Mouse (Mus musculus) heart, postnatal 4 days (tissue): ENCODE results near the gene Lpar3. TPM values are rescaled to one million over a fixed set of nuclear protein-coding genes. Genes with fewer than 3 reads are reported as not detected.

Experiments used
- DNase-seq: peaks from one replicate; pipeline ENCODE4 v3.0.0; 2021
- total RNA-seq, 2 experiments: library from RNA; stranded (reverse); gene quantifications; 2 replicates each; pipeline ENCODE4 v1.2.3; 2021

Gene Lpar3
- total RNA-seq, 2 experiments from 2014 or later = 10.0 to 12.0 TPM

- no peak for DNase-seq
These were observed 41.8 kb downstream of the Lpar3 start for GRCm38 (mm10) chr3:146262536-146262935.

DNA sequence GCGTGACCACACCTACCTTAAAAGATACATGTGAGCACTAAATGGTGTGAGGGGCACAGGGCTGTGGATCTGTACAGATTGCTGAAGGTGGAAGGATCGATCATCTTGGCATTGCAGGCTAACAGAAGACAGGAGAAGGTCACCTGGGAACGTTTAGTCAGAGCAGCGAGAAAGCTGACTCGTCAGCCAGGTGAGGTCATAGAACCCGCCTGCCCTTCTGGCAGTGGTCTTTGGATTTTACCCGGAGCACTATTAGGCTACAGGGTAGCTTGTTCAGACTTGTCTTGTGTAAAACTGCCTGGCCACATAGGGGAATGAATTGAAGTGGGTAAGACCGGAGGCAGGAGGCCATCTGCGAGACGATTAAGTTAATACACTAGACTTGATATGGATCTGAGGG, 43.4 kb downstream of the Lpar3 start:
- no peak for DNase-seq

GRCm38 (mm10) chr3:146265545-146266130, 44.9 kb downstream of the Lpar3 start:
- no peak for DNase-seq

DNA sequence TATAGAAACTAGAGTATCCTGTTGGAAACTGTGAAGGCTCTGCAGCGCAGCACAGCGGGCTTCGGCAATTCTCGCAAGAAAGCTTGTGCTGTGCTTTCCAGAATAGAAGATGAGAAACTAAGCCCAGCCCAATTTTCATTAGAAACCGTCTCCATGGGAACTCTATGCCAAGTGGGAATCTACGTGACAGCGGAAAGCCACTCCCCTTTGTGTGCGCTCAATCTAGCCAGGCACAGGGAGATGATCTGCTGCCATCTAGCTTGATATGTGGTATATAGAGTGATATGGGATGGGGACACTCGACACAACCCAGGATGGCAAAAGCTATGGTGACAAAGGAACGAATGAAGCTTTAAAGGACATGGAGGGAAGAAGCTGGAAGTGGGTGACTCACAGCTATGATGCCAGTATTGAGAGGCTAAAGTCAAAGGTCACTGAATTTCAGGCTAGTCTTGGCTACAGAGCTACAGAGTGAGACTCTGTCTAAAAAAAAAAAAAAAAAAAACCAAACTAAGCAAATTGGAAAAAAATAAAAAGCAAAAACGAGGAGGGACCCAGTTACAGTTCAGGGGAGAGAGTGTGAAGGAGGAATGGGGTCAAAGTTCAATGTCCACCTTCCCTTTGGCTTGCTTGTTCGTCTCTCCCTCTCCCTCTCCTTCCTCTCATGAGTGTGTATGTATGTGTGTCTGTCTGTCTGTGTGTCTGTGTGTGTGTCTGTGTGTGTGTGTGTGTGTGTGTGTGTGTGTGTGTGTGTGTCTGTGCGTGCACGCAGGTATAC, 47.5 kb downstream of the Lpar3 start:
- no peak for DNase-seq

DNA sequence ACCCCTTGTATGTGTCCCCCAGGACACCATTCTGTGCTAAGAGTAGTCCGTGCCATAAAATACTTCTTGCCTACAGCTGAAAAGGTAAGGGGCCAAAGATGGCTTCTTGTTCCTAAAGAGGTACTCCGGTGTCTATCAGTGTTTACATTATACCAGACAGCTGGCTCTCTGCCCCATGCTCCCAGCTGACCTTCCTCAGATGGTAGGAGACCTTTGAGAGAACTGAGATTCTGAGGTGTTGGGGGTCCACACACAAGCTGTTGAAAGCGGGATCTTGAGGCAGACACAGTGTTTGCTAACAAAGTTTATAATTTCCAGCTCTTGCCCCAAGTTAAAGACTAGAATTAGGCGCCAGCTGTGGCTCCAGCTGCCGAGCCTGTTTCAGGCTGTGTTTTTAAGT, 53.7 kb downstream of the Lpar3 start:
- no peak for DNase-seq

GRCm38 (mm10) chr3:146275360-146276025, 54.7 kb downstream of the Lpar3 start:
- DNase-seq = no peak

- DNase-seq = no peak
These were observed 55.3 kb downstream of the Lpar3 start for GRCm38 (mm10) chr3:146276026-146276409.

DNA sequence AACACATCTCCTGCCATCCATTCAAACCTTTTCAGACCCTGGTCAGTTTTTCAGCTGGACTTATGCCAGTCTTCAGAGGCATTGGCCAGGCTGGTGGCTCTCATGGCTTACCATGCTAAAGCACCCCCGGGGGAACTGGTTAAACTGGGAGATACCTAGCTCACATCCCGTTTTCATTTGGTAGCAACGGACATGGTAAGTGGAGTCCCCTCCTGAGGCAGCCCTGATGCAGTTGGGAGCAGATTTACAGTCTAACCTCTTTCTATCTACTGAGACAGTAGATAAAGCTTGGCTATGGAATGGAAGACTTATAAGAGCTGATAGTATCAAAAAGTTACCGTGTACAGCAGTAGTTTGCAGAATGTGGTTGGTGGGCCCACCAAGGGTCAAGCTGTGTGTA, 56.2 kb downstream of the Lpar3 start:
- DNase-seq = no peak

DNA sequence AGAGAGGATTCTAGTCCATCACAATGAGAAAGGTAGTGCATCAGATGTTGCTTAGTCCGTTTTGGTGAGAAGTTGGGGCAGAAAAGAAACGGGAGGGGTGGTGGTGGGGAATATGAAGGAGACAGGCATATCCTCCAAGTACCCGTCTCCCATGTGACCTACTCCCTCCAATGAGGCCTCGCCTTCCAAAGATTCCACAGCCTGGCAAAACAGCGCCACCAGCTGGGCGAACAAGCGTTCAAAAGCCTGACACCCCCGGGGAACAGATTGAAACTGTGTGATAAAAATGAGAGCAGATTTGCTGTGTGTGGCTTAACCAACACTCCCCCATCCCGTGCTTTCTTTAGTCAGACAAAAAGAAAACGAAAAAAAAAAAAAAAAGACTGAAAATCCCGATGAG, 56.7 kb downstream of the Lpar3 start:
- DNase-seq = peak; percentile 65

- DNase-seq = peak; percentile 59
These were observed 57.7 kb downstream of the Lpar3 start for GRCm38 (mm10) chr3:146278195-146279140.

DNA sequence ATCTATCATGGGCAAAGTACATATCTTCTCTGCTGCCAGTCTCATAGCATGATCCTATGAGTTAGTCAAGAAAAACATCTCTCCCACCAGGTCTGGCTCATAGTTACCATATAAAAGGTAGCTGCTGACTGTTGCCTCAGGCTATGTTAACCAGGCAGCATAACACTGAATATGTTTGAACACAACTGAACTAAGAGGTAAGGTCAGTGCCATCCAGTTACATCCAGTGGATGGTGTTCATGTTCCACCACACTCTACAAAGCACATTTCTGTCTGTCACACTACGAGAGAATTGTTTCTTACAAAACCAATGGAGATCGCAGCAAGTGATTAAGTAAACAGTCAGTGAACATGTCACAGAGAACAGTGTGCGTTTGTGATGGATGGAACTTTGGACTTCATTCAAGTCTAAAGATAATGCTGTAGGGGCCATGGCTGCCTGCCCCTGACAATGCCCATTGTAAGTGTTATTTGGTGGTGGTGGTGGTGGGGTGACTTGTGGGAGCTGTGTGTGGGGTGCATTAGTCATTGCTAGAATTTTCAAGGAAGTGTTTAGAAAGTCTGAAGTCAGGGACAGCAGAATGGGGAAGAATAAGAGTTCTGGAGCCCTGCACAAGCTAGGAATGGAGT, 63.1 kb downstream of the Lpar3 start:
- DNase-seq = no peak

GRCm38 (mm10) chr3:146286118-146286517, 65.4 kb downstream of the Lpar3 start:
- DNase-seq = no peak

DNA sequence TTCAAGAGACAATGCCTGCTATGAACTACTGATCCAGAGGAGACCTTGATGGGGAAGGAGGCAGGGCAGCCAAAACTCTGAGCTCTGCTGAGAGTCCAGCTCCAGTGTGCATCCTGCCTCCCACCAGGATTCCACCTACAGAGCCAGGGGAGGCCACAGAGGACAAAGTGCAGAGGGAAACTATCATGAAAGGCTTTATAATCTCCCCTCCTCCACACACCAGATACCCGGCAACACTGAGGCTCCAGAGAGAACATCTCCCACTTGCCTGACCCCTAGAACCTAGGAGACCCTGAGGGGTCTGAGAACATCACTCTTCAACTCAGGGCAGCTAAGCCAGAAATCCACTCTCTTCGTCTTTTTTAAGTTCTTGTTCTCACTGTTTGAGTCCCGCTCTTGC, 71.2 kb downstream of the Lpar3 start:
- DNase-seq = no peak

DNA sequence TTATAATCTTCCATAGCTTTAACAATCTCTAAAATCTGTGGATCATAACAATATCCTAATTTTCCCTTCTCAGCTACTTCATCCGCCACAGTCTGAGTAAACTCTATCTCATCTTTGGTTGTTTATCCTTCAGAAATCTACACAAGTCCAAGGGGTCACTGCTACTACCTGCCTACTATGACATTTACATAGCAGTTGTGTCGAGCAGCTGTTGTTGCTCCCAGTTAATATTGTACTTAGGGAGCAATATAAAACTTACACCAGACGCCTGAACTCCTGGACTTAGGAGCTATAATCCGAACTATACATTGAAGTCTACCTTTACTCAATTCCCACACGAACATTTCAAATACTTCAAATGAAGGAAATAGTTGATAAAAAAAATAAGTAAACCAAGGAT, 71.8 kb downstream of the Lpar3 start:
- no peak for DNase-seq

GRCm38 (mm10) chr3:146302451-146302850, 81.7 kb downstream of the Lpar3 start:
- DNase-seq = no peak

DNA sequence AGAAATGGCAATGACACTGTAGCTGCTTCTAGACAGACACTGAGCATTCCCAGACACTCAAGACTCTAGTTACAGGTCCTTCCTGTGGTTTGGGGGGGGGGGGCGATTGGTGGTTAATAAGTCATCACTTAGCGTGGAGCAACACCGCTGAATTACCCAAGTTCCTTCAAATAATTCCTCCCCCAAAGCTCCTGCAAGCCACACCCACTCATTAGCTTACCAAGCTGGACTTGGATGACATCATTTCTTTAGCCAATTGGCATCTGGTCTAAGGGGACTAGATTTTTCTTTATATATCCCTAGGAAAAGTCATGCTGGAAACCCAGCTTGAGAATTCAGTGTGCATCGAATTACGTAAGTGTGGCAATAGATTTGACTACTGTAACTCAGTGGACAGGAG, 82.4 kb downstream of the Lpar3 start:
- no peak for DNase-seq

DNA sequence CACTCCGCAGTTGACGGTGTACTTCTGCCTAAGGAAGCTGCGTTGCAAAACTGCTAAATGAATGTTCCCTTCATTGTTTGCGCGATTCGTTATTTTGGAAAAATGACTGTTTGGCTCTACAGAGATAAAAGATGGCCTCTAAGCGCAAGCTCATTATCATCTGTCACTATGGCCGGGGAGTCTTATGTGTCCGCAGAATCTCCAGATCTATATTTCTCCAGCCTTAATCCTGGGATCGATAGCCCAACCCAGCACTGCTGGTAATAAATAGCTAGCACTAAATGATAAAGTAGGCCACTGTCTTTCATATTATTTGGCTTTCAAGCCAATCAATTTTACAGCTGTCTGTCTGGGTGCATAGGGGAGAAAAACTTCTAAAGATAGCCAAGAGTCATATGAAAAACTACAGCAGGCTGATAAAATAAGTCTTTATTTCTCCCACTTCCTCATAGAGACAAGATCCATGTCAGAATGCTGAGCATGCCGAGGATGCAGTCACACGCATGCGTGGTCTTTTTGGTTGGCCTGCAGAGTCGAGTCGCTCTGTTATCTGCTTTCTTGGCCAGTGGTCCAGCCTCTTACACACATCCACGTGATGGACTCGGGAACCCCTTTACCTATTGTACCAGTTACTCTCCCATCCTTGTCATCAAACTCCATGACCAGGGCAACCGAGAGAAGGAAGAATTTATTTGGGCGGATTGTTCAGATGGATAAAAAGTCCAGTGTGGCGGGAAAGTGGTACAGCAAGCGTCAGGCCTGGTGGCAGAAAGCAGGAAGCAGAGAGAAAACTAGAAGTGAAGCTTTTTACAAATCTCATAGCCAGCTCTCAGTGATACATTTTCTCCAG, 84.0 kb downstream of the Lpar3 start:
- DNase-seq = no peak

- no peak for DNase-seq
These were observed 86.6 kb downstream of the Lpar3 start for GRCm38 (mm10) chr3:146307341-146307740.

- DNase-seq = no peak
These were observed 87.1 kb downstream of the Lpar3 start for GRCm38 (mm10) chr3:146307886-146308285.

GRCm38 (mm10) chr3:146309586-146309985, 88.8 kb downstream of the Lpar3 start:
- DNase-seq = no peak

GRCm38 (mm10) chr3:146311121-146311538, 90.4 kb downstream of the Lpar3 start:
- DNase-seq = no peak
